Mouse (Mus musculus) small intestine, adult 2 months (tissue): ENCODE data around the gene Sdk2. TPM values are rescaled to one million over a fixed set of nuclear protein-coding genes. Genes with fewer than 3 reads are reported as not detected.

Source experiments
- H3K27ac ChIP-seq: fragments of 200-500 bp; 2 replicates; pipeline ENCODE4 v1.5.1; 2012; ENCODE audit warnings: low read depth, low read length, control low read depth, inconsistent platforms; ENCODE audit not compliant: insufficient read depth
- H3K27me3 ChIP-seq: fragments of 200-500 bp; 2 replicates; pipeline ENCODE4 v1.6.1; 2012; ENCODE audit warnings: mild to moderate bottlenecking, moderate library complexity, low read length, inconsistent platforms; ENCODE audit not compliant: control insufficient read depth, insufficient read depth
- H3K36me3 ChIP-seq: fragments of 200-500 bp; 2 replicates; pipeline ENCODE4 v1.6.1; 2012; ENCODE audit warnings: mild to moderate bottlenecking, low read length, control low read depth, inconsistent platforms; ENCODE audit not compliant: control insufficient read depth, insufficient read depth
- H3K4me1 ChIP-seq: fragments of 200-500 bp; 2 replicates; pipeline ENCODE4 v1.6.1; 2012; ENCODE audit warnings: low read length, inconsistent platforms, mixed read lengths; ENCODE audit not compliant: control insufficient read depth, insufficient read depth, insufficient read length
- H3K4me3 ChIP-seq: fragments of 200-500 bp; 2 replicates; pipeline ENCODE4 v1.5.1; 2012; ENCODE audit warnings: low read depth, mild to moderate bottlenecking, control low read depth, inconsistent platforms, low read length, moderate library complexity
- CTCF ChIP-seq: fragments of 200-500 bp; IDR thresholded peaks from 2 replicates; pipeline ENCODE4 v1.5.1; 2012; ENCODE audit warnings: low read depth, mild to moderate bottlenecking, control low read depth, inconsistent platforms, low read length, moderate library complexity, mixed read lengths; ENCODE audit not compliant: insufficient replicate concordance, insufficient read length; ENCODE audit errors: extremely low read depth
- POLR2A ChIP-seq: fragments of 200-500 bp; IDR thresholded peaks from 2 replicates; pipeline ENCODE4 v1.6.1; 2012; ENCODE audit warnings: low read depth, mild to moderate bottlenecking, control low read depth, inconsistent platforms, low read length, moderate library complexity
- WGBS: fragments of 180-500 bp; shearing (Covaris S2); methylation state at CpG from one replicate; pipeline ENCODE4 v1.1.7; 2018; 5-methylcytosine and 5-hydroxymethylcytosine counted together
- polyA plus RNA-seq: library from polyadenylated mRNA; depleted of rRNA; stranded (reverse); fragments of >200 nt; gene quantifications from 2 replicates; pipeline ENCODE4 v1.2.3, GENCODE M21; 2012

Sdk2 gene
- polyA plus RNA-seq, 1 experiment: 0.81 TPM

DNA sequence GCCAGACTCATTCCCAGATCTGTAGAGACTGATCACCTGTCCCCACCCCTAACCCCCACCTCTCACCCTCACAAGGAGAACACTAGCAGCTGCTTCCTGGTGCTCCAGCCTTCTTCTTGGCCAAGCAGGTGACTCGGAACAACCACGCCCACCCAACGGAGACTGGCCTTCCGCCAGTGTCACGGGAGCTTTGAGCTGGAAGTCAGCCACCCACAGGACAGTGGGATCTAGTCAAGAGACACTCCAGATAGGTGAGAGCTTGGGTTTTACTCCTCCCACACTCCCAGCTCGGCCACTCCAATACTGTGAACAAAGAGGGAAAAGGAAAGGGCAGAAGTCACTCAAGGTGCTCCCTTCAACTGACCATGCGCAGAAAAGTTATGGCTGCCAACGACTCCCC, 327.6 kb downstream of the Sdk2 start:
- no peak overlapping the region for H3K4me3 ChIP-seq
- H3K36me3 ChIP-seq: peaks cover 11% of the 10 kb centered on the region
- peaks cover 37% of the 10 kb centered on the region for H3K4me1 ChIP-seq
- H3K27ac ChIP-seq: peak overlapping the region; percentile 24; the same call in 1 of the 2 replicates
- 33% methylated on average over 8 of the region's 8 CpGs for WGBS
- H3K27me3 ChIP-seq: no peaks in the 10 kb centered on the region
- TF ChIP-seq CTCF: no peak

DNA sequence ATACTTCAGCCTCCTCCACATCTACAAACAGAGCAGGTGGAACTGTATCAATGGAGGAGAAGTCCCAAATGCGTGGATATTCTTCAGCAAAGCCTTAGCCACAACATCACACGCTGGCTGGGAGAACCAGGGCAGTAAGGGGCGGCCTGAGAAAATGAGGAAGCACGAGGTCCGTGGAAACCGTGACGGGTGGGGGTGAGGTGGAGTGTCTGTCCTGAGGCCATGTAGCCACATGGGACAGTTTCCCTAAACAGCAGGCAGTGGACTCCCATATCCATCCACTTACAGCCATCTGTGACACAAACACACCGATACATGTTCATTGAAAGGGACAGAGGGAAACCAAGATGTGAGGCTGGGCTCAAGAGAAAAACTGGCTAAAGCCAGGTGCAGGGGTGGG, 328.9 kb downstream of the Sdk2 start:
- Histone ChIP-seq H3K4me1 (peaks cover 49% of the 10 kb centered on the region), H3K27ac (no peak overlapping the region), H3K4me3 (no peak overlapping the region), H3K36me3 (peaks cover 3% of the 10 kb centered on the region), H3K27me3 (no peaks in the 10 kb centered on the region)
- TF ChIP-seq POLR2A (no peak), CTCF (no peak)
- 54% methylated on average over 8 of the region's 8 CpGs for WGBS

DNA sequence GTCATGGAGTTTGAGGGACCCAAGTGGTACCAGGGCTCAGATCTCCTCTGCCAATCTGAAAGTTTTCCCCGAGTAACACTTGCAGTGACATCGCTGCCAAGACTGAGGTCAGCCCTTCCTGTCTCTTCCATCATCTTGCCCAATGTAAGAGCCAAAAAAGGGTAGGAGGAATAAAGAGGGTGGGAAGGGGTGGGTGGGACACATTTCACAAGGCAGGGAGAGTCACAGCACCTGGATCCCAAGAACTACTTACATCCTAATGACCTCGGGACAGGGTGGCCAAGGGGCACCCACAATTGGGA, 329.3 kb downstream of the Sdk2 start:
- TF ChIP-seq CTCF: no peak
- TF ChIP-seq POLR2A: no peak
- H3K27me3 ChIP-seq: no peaks in the 10 kb centered on the region
- H3K4me3 ChIP-seq: no peak overlapping the region
- H3K4me1 ChIP-seq: peaks cover 50% of the 10 kb centered on the region
- H3K27ac ChIP-seq: no peak overlapping the region
- no peaks in the 10 kb centered on the region; the same call in none of the 2 replicates for H3K36me3 ChIP-seq
- 54% methylated on average over 3 of the region's 3 CpGs for WGBS

DNA sequence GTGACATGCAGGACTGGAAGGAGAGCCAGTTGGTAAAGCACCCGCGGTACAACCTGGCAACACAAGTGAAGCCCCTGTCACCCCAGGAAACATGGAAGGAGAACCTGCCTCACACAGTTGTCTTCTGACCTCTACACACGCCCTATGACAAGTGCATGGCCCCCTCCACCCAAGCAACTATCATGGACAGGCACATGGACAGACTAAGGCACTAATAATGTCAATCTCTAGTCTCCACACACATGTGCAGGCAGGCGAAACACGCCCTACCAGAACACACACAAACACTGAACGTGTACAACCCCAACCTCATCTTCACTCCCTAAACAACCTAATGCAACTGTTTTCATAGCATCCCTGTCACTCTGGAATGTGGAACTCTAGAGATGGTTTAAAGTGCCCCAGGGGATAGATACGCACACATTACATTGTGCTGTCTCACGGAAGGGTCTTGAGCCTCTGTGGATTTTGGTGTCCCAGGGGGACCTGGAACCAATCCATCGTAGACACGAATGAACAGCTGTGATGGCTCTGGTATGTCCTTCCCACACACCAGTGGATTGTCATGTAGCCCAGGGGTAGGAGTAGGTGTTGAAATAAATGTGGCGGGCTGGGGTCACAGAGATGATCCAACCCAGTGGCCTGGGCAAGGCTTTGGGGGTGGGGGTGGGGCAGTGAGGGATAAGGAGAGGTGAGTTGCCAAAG, 329.8 kb downstream of the Sdk2 start:
- H3K27me3 ChIP-seq: no peaks in the 10 kb centered on the region
- no peaks in the 10 kb centered on the region; the same call in 1 of the 2 replicates for H3K36me3 ChIP-seq
- H3K27ac ChIP-seq: no peak overlapping the region
- peaks cover 54% of the 10 kb centered on the region for H3K4me1 ChIP-seq
- no peak overlapping the region for H3K4me3 ChIP-seq
- TF ChIP-seq POLR2A: no peak
- WGBS: 78% methylated on average over 11 of the region's 11 CpGs

DNA sequence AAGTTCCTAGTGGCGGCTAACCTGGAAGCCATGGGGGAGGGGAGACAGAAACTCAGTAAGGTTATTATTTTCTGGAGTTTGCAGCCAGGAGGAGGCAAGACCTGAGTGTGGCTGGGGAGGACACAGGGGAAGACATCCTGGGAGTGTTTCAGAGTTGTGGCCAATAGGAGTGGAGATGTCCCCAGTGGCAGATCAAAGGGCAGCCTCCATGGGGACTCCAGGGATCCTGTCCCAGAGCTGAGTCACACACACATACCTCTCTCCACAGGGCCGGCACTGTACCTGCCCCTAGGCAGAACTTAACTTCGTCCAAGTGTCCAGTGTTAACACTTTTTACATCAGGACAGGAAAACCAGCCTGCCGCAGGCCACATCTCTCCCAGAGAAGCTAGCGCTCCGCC, 331.7 kb downstream of the Sdk2 start:
- TF ChIP-seq POLR2A: no peak
- TF ChIP-seq CTCF: no peak
- no peaks in the 10 kb centered on the region for H3K27me3 ChIP-seq
- H3K4me3 ChIP-seq: no peak overlapping the region
- peaks cover 65% of the 10 kb centered on the region for H3K4me1 ChIP-seq
- H3K36me3 ChIP-seq: no peaks in the 10 kb centered on the region; the same call in 1 of the 2 replicates
- H3K27ac ChIP-seq: peak overlapping the region; percentile 22; the same call in 1 of the 2 replicates
- WGBS: 34% methylated on average over 6 of the region's 6 CpGs

DNA sequence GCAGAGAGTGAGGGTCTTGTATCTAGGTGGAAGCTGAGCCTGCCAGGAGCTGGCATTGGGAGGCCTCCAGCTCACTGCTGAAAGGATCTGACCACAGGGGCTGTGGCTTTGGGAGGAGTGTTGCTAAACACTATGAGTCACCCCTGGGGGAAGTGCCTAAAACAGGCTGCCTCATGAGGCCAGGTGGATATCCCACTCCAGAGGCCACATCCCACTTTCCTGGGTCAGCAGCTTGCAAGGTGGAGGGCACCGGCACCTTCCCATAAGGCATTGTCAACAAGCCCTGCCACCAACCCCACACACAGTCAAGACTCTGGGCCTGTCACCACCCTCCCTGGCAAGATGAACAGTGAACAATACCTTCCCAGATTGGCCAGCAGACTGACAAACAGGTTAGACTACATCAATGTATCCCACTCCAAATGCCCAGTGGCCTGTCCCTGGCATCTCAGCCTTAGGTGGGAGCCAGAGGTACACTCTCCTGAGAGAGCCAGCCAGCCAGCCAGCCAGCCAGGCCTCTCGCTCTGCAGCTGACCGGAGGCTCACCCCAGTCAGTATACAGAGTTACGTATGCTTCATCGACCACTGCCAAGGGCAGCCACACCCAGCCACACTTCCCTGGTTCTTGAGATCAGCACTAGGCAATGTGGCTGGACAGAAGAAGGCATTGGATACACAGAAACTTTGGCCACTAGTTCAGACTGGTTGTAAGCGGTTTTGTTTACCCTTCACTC, 333.0 kb downstream of the Sdk2 start:
- no peak for TF ChIP-seq CTCF
- TF ChIP-seq POLR2A: no peak
- Histone ChIP-seq H3K4me3 (no peak overlapping the region), H3K27ac (peak overlapping the region; percentile 72), H3K4me1 (peaks cover 55% of the 10 kb centered on the region), H3K27me3 (no peaks in the 10 kb centered on the region), H3K36me3 (peaks cover 7% of the 10 kb centered on the region)
- WGBS: 15% methylated on average over 6 of the region's 6 CpGs

DNA sequence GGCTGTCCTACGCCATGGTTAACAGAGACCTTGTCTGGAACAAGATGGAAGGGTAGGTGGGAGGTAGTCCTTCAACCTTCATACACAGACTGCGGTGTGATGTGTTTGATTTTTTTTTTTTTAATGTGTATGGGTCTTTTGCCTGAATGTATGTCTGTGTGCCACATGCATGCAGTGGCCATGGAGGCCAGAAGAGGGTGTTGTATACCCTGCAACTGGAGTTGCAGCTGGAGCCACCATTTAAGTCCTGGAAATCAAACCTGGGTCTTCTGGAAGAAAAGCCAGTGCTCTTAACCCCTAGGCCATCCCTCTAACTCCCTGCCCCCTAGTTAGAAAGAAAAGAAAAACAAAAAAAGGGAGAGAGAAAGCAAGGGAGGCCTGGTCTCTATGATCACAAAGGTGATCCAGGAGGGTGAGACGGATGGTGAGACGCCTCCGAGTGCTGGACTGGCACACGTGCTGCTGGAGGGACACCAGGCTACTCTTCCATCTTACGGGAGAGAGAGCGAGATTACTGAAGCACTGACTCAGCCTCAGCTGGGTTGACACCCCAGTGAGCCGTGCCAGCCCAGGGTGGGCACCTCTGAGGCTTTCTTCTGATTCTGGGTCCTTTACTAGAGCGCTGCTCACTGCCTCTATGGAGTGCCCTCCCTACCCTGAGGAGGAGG, 334.8 kb downstream of the Sdk2 start:
- H3K27ac ChIP-seq: no peak overlapping the region
- 90% methylated on average over 10 of the region's 10 CpGs for WGBS
- no peaks in the 10 kb centered on the region for H3K27me3 ChIP-seq
- H3K4me1 ChIP-seq: peaks cover 45% of the 10 kb centered on the region
- H3K4me3 ChIP-seq: no peak overlapping the region
- TF ChIP-seq CTCF (peak; percentile 18; the same call in 1 of the 2 replicates), POLR2A (no peak)
- H3K36me3 ChIP-seq: peaks cover 24% of the 10 kb centered on the region

DNA sequence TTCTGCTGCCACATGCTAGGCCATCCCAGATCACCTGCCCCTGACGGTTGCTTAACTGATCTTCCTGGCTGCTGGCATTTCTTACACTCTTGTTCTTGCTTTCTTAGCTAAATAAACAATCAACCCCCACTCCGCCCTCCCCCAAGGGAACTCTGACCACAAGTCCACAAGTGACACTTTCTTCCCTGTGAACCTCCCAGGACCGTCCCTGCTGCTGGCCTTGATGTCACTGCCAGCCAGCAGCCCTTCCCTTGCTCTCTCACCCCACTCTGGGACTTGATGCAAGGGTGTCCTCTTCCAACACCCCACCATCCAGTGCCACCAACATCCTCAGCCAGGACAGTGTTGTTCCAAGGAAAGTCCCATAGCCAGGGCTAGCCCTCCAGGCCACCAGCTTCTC, 336.0 kb downstream of the Sdk2 start:
- TF ChIP-seq POLR2A (no peak), CTCF (no peak)
- Histone ChIP-seq H3K4me3 (no peak overlapping the region), H3K27me3 (no peaks in the 10 kb centered on the region), H3K36me3 (peaks cover 32% of the 10 kb centered on the region), H3K27ac (peak overlapping the region; percentile 32), H3K4me1 (peaks cover 47% of the 10 kb centered on the region)
- 23% methylated on average over 3 of the region's 3 CpGs for WGBS
